Mouse (Mus musculus) spleen, embryonic (tissue): ENCODE measurements around the gene Lrp2.

ENCODE experiments used
- CTCF ChIA-PET: fragments of 350-600 bp; sonication (Branson Sonifier 250); formaldehyde crosslinking; loops from one replicate; lab custom pipeline; 2022; lab: Charles Lee

Lrp2 gene

GRCm38 (mm10) chr2:69585886-69586398, at the start of gene Lrp2:
Lrp2 (minus strand) TSS chr2:69586065.
- CTCF ChIA-PET, result no interaction called here

GRCm38 (mm10) chr2:69635064-69635701, 49.3 kb upstream of the Lrp2 start:
- CTCF ChIA-PET, result interaction anchor here (0.7 kb wide), 1 partner anchor 1925 kb away, joined by 7 read pairs; no protein-coding TSS in a partner anchor

GRCm38 (mm10) chr2:69631449-69631848, 45.6 kb upstream of the Lrp2 start:
- CTCF ChIA-PET, result no interaction called here

GRCm38 (mm10) chr2:69630792-69631191, 44.9 kb upstream of the Lrp2 start:
- CTCF ChIA-PET, result interaction anchor here (0.7 kb wide), 1 partner anchor 31 kb away, joined by 3 read pairs; no protein-coding TSS in a partner anchor

GRCm38 (mm10) chr2:69629914-69630313, 44.0 kb upstream of the Lrp2 start:
- CTCF ChIA-PET, result no interaction called here

GRCm38 (mm10) chr2:69629215-69629614, 43.4 kb upstream of the Lrp2 start:
- CTCF ChIA-PET, result no interaction called here

GRCm38 (mm10) chr2:69619286-69619685, 33.4 kb upstream of the Lrp2 start:
- CTCF ChIA-PET, result no interaction called here

GRCm38 (mm10) chr2:69618336-69618735, 32.5 kb upstream of the Lrp2 start:
- CTCF ChIA-PET, result interaction anchor here (0.7 kb wide), 1 partner anchor 1918 kb away, joined by 10 read pairs; no protein-coding TSS in a partner anchor

- CTCF ChIA-PET, result no interaction called here
Observed at GRCm38 (mm10) chr2:69613237-69613636, 27.4 kb upstream of the Lrp2 start.

GRCm38 (mm10) chr2:69612716-69613115, 26.9 kb upstream of the Lrp2 start:
- CTCF ChIA-PET, result no interaction called here

- CTCF ChIA-PET, result no interaction called here
Observed at GRCm38 (mm10) chr2:69612237-69612636, 26.4 kb upstream of the Lrp2 start.

- CTCF ChIA-PET, result no interaction called here
Observed at GRCm38 (mm10) chr2:69606621-69607020, 20.8 kb upstream of the Lrp2 start.

GRCm38 (mm10) chr2:69603726-69604393, 18.0 kb upstream of the Lrp2 start:
- CTCF ChIA-PET, result interaction anchor here (0.6 kb wide), 1 partner anchor 46 kb away, joined by 3 read pairs; no protein-coding TSS in a partner anchor

- CTCF ChIA-PET, result no interaction called here
Observed at GRCm38 (mm10) chr2:69593168-69593567, 7.3 kb upstream of the Lrp2 start.

- CTCF ChIA-PET, result no interaction called here
Observed at GRCm38 (mm10) chr2:69592536-69592935, 6.7 kb upstream of the Lrp2 start.

GRCm38 (mm10) chr2:69591966-69592505, 6.2 kb upstream of the Lrp2 start:
- CTCF ChIA-PET, result no interaction called here

GRCm38 (mm10) chr2:69590548-69590947, 4.7 kb upstream of the Lrp2 start:
- CTCF ChIA-PET, result no interaction called here

GRCm38 (mm10) chr2:69587896-69588295, 2.0 kb upstream of the Lrp2 start:
- CTCF ChIA-PET, result no interaction called here

GRCm38 (mm10) chr2:69586821-69587728, 1.2 kb upstream of the Lrp2 start:
- CTCF ChIA-PET, result no interaction called here

GRCm38 (mm10) chr2:69585191-69585885, 527 bp downstream of the Lrp2 start:
- CTCF ChIA-PET, result no interaction called here
